Mouse (Mus musculus) heart, adult 2 months (tissue): ENCODE measurements around the gene Ppm1e. TPM values are rescaled to one million over a fixed set of nuclear protein-coding genes. Genes with fewer than 3 reads are reported as not detected.

Source experiments
- DNase-seq, 2 experiments: peaks; one replicate each; pipeline ENCODE4 v3.0.0; 2021
- H3K27ac ChIP-seq: fragments of 200-600 bp; 2 replicates; pipeline ENCODE4 v1.8.1; 2022
- H3K27me3 ChIP-seq: fragments of 200-500 bp; 2 replicates; pipeline ENCODE4 v1.6.1; 2012; ENCODE audit warnings: mild to moderate bottlenecking, low read length, inconsistent platforms, mixed read lengths; ENCODE audit not compliant: control insufficient read depth, insufficient read depth
- H3K36me3 ChIP-seq: fragments of 200-500 bp; 2 replicates; pipeline ENCODE4 v1.6.1; 2012; ENCODE audit warnings: low read length, inconsistent platforms; ENCODE audit not compliant: control insufficient read depth, insufficient read depth
- H3K4me1 ChIP-seq: fragments of 200-500 bp; 2 replicates; pipeline ENCODE4 v1.6.1; 2011; ENCODE audit warnings: low read length; ENCODE audit not compliant: control insufficient read depth, insufficient read depth
- H3K4me3 ChIP-seq: fragments of 200-600 bp; 2 replicates; pipeline ENCODE4 v1.8.1; 2022
- H3K79me2 ChIP-seq: fragments of 200-500 bp; replicated peaks from 2 replicates; pipeline ENCODE4 v1.6.1; 2012; ENCODE audit warnings: mild to moderate bottlenecking, inconsistent platforms, low read length, moderate library complexity, mixed read lengths; ENCODE audit not compliant: control insufficient read depth, insufficient read depth
- H3K9ac ChIP-seq: fragments of 200-500 bp; 2 replicates; pipeline ENCODE4 v1.6.1; 2012; ENCODE audit warnings: low read depth, mild to moderate bottlenecking, control low read depth, inconsistent platforms, low read length, mixed read lengths
- CTCF ChIP-seq: fragments of 200-600 bp; IDR thresholded peaks from 2 replicates; pipeline ENCODE4 v1.8.1; 2022; ENCODE audit warnings: antibody characterized with exemption, mild to moderate bottlenecking, moderate library complexity
- EP300 ChIP-seq: fragments of 200-500 bp; IDR thresholded peaks from 2 replicates; pipeline ENCODE4 v1.6.1; 2011; ENCODE audit warnings: low read depth, low read length, control low read depth; ENCODE audit not compliant: insufficient read depth
- POLR2A ChIP-seq: fragments of 200-500 bp; IDR thresholded peaks from 2 replicates; pipeline ENCODE4 v1.6.1; 2011; ENCODE audit warnings: mild to moderate bottlenecking, low read depth, low read length, control low read depth; ENCODE audit not compliant: insufficient read depth
- WGBS: fragments of 180-500 bp; shearing (Covaris S2); methylation state at CpG from one replicate; pipeline ENCODE4 v1.1.7; 2018; 5-methylcytosine and 5-hydroxymethylcytosine counted together
- intact Hi-C: fragments of 180-260 bp; cut with DNase I; formaldehyde crosslinking; loops from one replicate; pipeline ENCODE4 v1.15.1; 2025
- long read RNA-seq: library from polyadenylated mRNA; stranded (forward); transcript quantifications from one replicate; pipeline ENCODE4 v2.0.0, GENCODE M21; 2021
- polyA plus RNA-seq: library from polyadenylated mRNA; depleted of rRNA; stranded (reverse); fragments of >200 nt; gene quantifications from 2 replicates; pipeline ENCODE4 v1.2.3, GENCODE M21; 2012; rRNA removed
- total RNA-seq, 2 experiments: library from RNA; stranded (reverse); gene quantifications; 2 replicates each; pipeline ENCODE4 v1.2.3; 2021

Ppm1e gene
- total RNA-seq (1 to 10 TPM; 6.3 to 6.9 TPM), polyA plus RNA-seq (1.8 and 4.4 TPM in 2 replicates)
- long read RNA-seq, full-length matches to known transcripts, result 5 of 7 reads
- long read RNA-seq, partial matches to known transcripts, result 0 of 7 reads
- long read RNA-seq, other reads (novel, unspliced or antisense), result 2 of 7 reads

DNA sequence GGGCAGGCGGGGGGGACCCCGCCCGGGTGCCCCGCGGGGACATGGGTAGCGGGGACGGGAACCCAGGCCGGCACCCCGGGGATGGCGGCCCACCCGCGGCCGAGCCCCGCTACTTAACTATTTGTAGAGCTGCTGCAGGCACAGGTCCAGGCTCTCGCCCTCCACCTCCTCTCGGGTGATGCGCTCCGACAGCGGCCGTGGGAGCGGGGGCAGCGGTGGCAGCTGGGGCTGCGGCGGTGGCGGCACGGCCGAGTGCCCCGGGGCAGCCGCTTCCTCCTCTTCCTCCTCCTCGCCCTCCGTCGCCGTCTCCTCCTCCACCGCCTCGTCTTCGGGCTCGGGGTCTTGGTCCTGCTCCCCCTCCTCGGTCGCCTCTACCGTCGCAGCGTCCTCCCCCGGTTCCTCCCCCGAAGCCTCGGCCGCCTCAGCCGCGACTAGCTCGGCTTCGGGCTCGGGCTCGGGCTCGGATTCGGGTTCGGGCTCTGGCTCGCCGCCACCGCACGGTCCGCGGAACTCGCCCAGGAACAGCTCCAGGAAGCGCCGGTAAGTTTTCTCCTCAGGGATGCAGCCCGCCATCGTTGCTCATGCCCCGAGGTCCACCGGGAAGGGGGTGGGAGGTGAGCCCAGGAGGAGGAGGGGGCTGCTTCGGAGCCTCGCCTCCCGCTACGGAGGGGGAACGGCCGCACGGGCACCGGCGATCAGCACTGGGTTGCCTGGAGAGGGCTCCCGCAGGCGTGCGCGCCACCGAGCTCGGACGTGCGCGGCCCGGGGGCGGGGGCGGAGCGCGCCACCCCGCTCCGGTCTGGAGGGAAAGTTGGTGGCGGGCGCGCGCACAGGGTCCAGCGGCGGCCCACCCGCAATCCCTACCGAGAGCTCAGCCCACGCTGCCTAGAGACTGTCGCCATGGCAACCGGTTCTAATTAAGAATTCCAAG, at the start of gene Ppm1e:
Ppm1e (minus strand) TSS at position 693 of the 931 bp plus-strand sequence.
- H3K4me3 ChIP-seq, result peak within 1 kb of the TSS; percentile 87
- intact Hi-C loops, result loop anchor here (5.0 kb wide), 1 partner anchor 61 kb away; no protein-coding TSS in a partner anchor
- peak within 1 kb of the TSS; percentile 40 for H3K27ac ChIP-seq
- no peaks in the 10 kb centered on the region; the same call in none of the 2 replicates for H3K27me3 ChIP-seq
- under 1% methylated on average over 103 of the region's 104 CpGs for WGBS
- DNase-seq, result peak; percentile 81
- H3K36me3 ChIP-seq, result no peaks in the 10 kb centered on the region
- H3K9ac ChIP-seq, result peak within 1 kb of the TSS; percentile 80
- 0 out of 2 replicates have a peak, but pooled peaks cover 2% of the 10 kb centered on the region for H3K4me1 ChIP-seq
- TF ChIP-seq EP300 (no peak), CTCF (no peak), POLR2A (no peak)
- no peaks in the 10 kb centered on the region for H3K79me2 ChIP-seq

DNA sequence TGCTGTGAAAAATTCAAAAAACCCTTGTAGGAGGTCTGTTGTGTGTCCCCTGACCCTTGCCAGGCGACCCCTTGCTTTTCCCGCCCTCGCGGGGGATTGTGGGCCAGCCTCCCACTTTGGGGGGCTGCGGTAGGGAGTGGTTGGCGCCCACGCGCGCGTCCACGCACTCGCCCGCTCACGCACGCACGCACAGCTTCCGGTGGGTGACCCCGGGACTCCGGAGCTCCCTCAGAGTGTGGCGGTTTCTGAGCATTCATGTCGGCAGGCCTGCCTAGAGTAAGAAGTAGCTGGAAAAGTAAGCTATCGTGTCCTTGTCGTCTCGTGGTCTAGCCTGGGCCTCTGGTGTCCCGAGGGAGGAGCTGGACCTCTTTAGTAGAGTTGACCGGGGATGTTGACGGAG, 46.1 kb upstream of the Ppm1e start, which contains the start of the genes Rad51c and Tex14:
Rad51c (minus strand) TSS at position 79 of the 400 bp plus-strand sequence.
Tex14 (plus strand) TSS at position 190 of the 400 bp plus-strand sequence.
- H3K4me3 ChIP-seq, result peak within 1 kb of the TSS; percentile 74

DNA sequence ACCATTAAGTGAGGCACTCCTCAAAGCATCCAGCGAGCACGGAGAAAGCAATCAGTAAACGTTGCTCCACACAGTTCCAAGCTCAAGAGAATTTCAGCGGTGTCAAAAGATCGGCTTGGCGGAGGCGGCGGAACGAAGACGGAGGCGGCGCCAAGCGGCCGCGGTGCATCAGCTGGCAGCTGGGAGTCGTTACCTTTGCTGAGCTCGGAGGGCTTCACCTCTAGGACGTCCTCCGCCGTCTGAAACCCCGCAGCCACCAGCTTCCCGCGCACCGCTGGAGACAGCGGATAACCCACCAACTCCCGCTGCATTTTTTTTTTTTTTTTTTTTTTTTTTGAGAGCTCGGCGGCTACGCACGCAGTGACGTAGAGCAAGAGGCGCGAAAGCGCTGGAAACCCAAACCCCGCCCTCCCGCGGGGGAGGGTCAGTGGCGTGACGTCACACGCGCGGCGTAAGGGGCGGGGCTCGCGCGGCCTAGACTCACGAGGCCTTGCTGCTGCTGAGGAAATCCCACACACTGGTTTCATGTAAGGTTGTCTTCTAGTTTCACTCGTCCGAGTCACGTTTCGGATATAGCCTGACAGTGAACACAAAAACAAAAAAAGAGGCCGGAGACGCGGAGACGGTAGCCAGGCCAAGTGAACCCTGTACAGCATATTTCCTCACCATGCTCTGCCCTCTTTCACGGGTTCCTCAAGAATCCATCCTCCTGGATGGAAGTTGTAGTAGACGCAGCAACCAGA, 45.5 kb upstream of the Ppm1e start:
- Histone ChIP-seq H3K36me3 (no peaks in the 10 kb centered on the region), H3K27ac (peak overlapping the region; percentile 89), H3K4me1 (no peaks in the 10 kb centered on the region), H3K79me2 (no peaks in the 10 kb centered on the region), H3K9ac (peak overlapping the region; percentile 79), H3K27me3 (no peaks in the 10 kb centered on the region), H3K4me3 (peak overlapping the region; percentile 74)
- DNase-seq, result peak; percentile 97 to 99
- WGBS, result 1% methylated on average over 58 of the region's 58 CpGs
- TF ChIP-seq EP300 (no peak; the same call in none of the 2 replicates), CTCF (peak; percentile 31), POLR2A (peak; percentile 95)
- intact Hi-C loops, result loop anchor here (1.0 kb wide), 1 partner anchor 18 kb away; no protein-coding TSS in a partner anchor

More for the DNA sequence above, 46.1 kb upstream of the Ppm1e start, which contains the start of the genes Rad51c and Tex14:
- Histone ChIP-seq H3K79me2 (no peaks in the 10 kb centered on the region), H3K36me3 (no peaks in the 10 kb centered on the region), H3K4me1 (no peaks in the 10 kb centered on the region), H3K27me3 (no peaks in the 10 kb centered on the region), H3K27ac (peak within 1 kb of the TSS; percentile 89), H3K9ac (peak within 1 kb of the TSS; percentile 79)
- no peak for DNase-seq
- WGBS, result 74% methylated on average over 27 of the region's 27 CpGs
- no peak for TF ChIP-seq POLR2A
- intact Hi-C loops, result loop anchor here (1.0 kb wide), 1 partner anchor 17 kb away; no protein-coding TSS in a partner anchor

GRCm38 (mm10) chr11:87398402-87398801, 39.6 kb upstream of the Ppm1e start:
- no peaks in the 10 kb centered on the region for H3K4me1 ChIP-seq
- no peaks in the 10 kb centered on the region for H3K27me3 ChIP-seq
- TF ChIP-seq POLR2A (no peak), EP300 (no peak), CTCF (0 out of 2 replicates have a peak, but pooled peaks have one; percentile 16)
- no peak overlapping the region for H3K4me3 ChIP-seq
- H3K36me3 ChIP-seq, result no peaks in the 10 kb centered on the region
- no peak for DNase-seq
- H3K79me2 ChIP-seq, result no peaks in the 10 kb centered on the region
- 75% methylated on average over 2 of the region's 2 CpGs for WGBS
- H3K9ac ChIP-seq, result no peak overlapping the region
- H3K27ac ChIP-seq, result no peak overlapping the region
- intact Hi-C loops, result no loop called here

DNA sequence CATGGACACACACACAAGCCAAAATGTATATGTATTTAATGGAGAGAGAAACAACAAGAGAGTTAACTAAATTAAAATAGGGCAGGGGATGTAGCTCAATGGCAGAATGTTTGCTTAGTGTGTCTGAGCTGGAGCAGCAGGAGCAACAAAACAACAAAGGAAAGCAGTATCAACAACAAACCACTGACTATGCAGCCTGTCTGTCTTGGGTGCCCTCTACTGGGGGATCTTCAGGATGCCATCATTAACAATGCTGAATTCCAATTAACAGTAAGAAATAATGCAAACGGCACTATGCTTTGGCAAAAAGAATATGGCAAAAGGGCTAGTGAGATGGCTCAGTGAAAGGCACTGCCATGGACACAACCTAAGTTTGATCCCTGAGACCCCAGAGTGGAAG, 35.0 kb upstream of the Ppm1e start:
- Histone ChIP-seq H3K27me3 (no peaks in the 10 kb centered on the region), H3K9ac (no peak overlapping the region), H3K4me1 (no peaks in the 10 kb centered on the region), H3K79me2 (no peaks in the 10 kb centered on the region), H3K36me3 (no peaks in the 10 kb centered on the region), H3K4me3 (no peak overlapping the region), H3K27ac (no peak overlapping the region)
- whole genome bisulfite sequencing, result 19% methylated on average over 1 of the region's 1 CpGs
- intact Hi-C loops, result loop anchor here (1.0 kb wide), 1 partner anchor 180 kb away; no protein-coding TSS in a partner anchor
- TF ChIP-seq POLR2A (no peak), CTCF (peak; percentile 80)
- DNase-seq, result no peak
